Mouse (Mus musculus) hindbrain, embryonic 11.5 days (tissue): ENCODE measurements around the gene Jhy. TPM values are rescaled to one million over a fixed set of nuclear protein-coding genes. Genes with fewer than 3 reads are reported as not detected.

Experiments
- ATAC-seq: fragments of 200-750 bp; cut with Nextera tagmentation; 2 replicates; pipeline ENCODE4 v1.8.0; 2017; ENCODE audit warnings: mild to moderate bottlenecking, moderate TSS enrichment, moderate library complexity; ENCODE audit not compliant: low FRiP score
- DNase-seq: peaks from one replicate; pipeline ENCODE4 v3.0.0-alpha.2; 2015; ENCODE audit warnings: low spot score
- H3K27ac ChIP-seq: fragments of 300-500 bp; sonication (generic); 2 replicates; pipeline ENCODE4 v1.5.1; 2014; ENCODE audit warnings: mild to moderate bottlenecking, low read depth, low read length
- H3K27me3 ChIP-seq: fragments of 300-500 bp; sonication (generic); 2 replicates; pipeline ENCODE4 v1.6.1; 2014; ENCODE audit warnings: mild to moderate bottlenecking, low read length, moderate library complexity, mixed read lengths; ENCODE audit not compliant: control insufficient read depth, insufficient read depth
- H3K36me3 ChIP-seq: fragments of 300-500 bp; sonication (generic); 2 replicates; pipeline ENCODE4 v1.6.1; 2014; ENCODE audit warnings: mild to moderate bottlenecking, low read length, moderate library complexity, mixed read lengths; ENCODE audit not compliant: control insufficient read depth, insufficient read depth
- H3K4me1 ChIP-seq: fragments of 300-500 bp; sonication (generic); replicated peaks from 2 replicates; pipeline ENCODE4 v1.6.1; 2014; ENCODE audit warnings: low read length, mixed read lengths; ENCODE audit not compliant: control insufficient read depth, insufficient read depth
- H3K4me2 ChIP-seq: fragments of 300-500 bp; sonication (generic); replicated peaks from 2 replicates; pipeline ENCODE4 v1.6.1; 2014; ENCODE audit warnings: mild to moderate bottlenecking, low read depth, low read length
- H3K4me3 ChIP-seq: fragments of 300-500 bp; sonication (generic); 2 replicates; pipeline ENCODE4 v1.5.1; 2014; ENCODE audit warnings: low read depth, low read length
- H3K9ac ChIP-seq: fragments of 300-500 bp; sonication (generic); 2 replicates; pipeline ENCODE4 v1.6.1; 2014; ENCODE audit warnings: low read depth, low read length
- H3K9me3 ChIP-seq: fragments of 300-500 bp; sonication (generic); 2 replicates; pipeline ENCODE4 v1.6.1; 2016; ENCODE audit warnings: low read length; ENCODE audit not compliant: control insufficient read depth
- WGBS: fragments of 180-500 bp; shearing (Covaris S2); extraction: QIAGEN DNeasy Blood & Tissue Kit; methylation state at CpG from one replicate; pipeline ENCODE4 v1.1.7; 2014; 5-methylcytosine and 5-hydroxymethylcytosine counted together
- polyA plus RNA-seq: library from polyadenylated mRNA; unstranded; fragments of >200 nt; fragmentation: Nextera tagmentation; extraction: Ambion mirVana; gene quantifications from 2 replicates; pipeline ENCODE4 v1.2.1, GENCODE M21; 2014

Jhy gene
- polyA plus RNA-seq, 1 experiment from 2014 or later: 1.8 TPM

DNA sequence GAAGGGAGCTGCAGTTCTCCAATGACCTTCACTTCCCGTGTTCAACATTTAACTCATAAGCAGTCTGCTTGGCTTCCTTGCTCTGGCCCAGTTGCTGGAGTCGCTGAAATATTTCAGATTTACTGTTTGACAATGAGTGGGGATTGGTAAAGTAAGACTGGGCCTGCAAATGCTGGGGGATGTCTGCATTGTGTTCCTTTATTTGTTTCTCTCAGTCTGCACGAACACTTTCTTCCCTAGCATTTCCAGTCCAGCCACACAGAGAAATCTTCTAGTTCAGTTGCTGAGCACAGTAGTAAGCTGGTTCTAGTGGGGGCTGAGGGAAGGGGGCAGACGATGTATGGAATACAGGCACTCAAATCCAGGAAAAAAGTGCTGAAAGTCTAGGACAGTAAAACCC lies 89.0 kb downstream of the Jhy start:
- Histone ChIP-seq H3K27me3 (peaks cover 93% of the 10 kb centered on the region), H3K4me1 (peaks cover 5% of the 10 kb centered on the region; the same call in 1 of the 2 replicates), H3K4me3 (no peak overlapping the region), H3K9ac (no peak overlapping the region), H3K9me3 (no peaks in the 10 kb centered on the region), H3K36me3 (no peaks in the 10 kb centered on the region), H3K27ac (no peak overlapping the region), H3K4me2 (no peak overlapping the region)
- DNase-seq (no peak), ATAC-seq (no peak)
- WGBS: 5% methylated on average over 4 of the region's 4 CpGs

DNA sequence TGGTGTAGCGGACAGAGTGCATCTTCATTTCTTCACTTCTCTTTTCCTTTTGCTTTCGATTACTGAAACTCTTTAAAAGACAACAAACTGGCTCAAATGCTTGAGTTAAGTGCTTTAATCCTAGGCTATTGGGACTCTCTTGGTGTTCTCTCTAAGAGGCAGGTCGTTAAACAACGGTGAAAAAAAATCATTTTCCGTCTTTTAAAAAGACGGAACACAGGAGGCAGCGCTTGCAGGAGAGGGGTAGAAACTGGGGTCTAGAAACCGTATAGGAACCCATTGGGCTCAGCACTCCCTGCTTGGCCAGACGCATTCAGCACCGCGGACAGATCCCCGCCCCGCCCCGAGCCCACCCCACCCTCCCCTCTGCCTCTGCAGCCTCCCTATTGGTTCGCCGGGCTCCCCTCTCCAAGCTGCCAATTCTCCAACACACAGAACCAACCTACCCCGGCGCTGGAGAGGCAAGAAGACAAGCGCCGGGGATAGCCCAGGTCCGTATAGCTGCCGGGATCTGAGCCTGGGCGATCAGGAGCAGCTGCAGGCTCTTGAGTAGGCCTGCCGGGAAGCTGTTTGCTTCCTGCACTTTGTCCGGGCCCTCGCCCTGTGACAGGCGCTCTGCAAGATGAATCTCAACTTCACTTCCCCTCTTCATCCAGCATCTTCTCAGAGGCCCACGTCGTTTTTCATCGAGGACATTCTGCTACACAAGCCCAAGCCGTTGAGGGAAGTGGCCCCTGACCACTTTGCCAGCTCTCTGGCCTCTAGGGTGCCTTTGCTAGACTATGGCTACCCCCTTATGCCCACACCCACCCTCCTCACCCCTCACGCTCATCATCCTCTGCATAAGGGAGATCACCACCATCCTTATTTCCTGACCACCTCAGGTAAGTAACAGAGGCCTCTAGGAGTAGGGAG lies 90.1 kb downstream of the Jhy start, which contains the start of gene Bsx:
TSS of gene Bsx (plus strand) at position 572 of the 915 bp plus-strand sequence.
- H3K36me3 ChIP-seq: no peaks in the 10 kb centered on the region
- H3K9ac ChIP-seq: no peak within 1 kb of the TSS
- H3K4me1 ChIP-seq: peaks cover 5% of the 10 kb centered on the region; the same call in 1 of the 2 replicates
- no peak within 1 kb of the TSS; the same call in 1 of the 2 replicates for H3K4me2 ChIP-seq
- DNase-seq: peak; percentile 83
- WGBS: 3% methylated on average over 32 of the region's 32 CpGs
- no peak within 1 kb of the TSS for H3K27ac ChIP-seq
- peak; percentile 69 for ATAC-seq
- H3K4me3 ChIP-seq: no peak within 1 kb of the TSS
- peaks cover 90% of the 10 kb centered on the region for H3K27me3 ChIP-seq
- H3K9me3 ChIP-seq: no peaks in the 10 kb centered on the region

DNA sequence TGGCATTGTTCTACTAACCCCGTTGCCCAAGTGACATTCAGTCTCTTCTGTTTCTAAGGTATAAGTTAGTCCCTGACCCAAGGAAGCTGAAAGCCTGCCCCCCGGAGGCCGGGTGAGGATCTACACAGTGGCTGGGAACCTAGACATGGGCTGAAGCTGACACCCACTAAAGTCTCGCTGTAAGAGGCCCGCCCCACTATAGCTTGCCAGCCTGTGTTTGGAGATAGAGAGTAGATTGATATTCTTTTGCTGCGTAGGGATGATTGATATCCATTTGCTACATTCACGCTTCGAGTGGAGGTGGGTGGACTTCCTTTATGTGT lies 91.8 kb downstream of the Jhy start:
- no peak overlapping the region for H3K27ac ChIP-seq
- no peak overlapping the region for H3K9ac ChIP-seq
- H3K27me3 ChIP-seq: peaks cover 76% of the 10 kb centered on the region
- peaks cover 2% of the 10 kb centered on the region; the same call in 1 of the 2 replicates for H3K4me1 ChIP-seq
- WGBS: 3% methylated on average over 8 of the region's 8 CpGs
- H3K36me3 ChIP-seq: no peaks in the 10 kb centered on the region
- DNase-seq (no peak), ATAC-seq (no peak)
- no peak overlapping the region for H3K4me3 ChIP-seq
- peak overlapping the region; percentile 35; the same call in 1 of the 2 replicates for H3K4me2 ChIP-seq
- no peaks in the 10 kb centered on the region for H3K9me3 ChIP-seq

DNA sequence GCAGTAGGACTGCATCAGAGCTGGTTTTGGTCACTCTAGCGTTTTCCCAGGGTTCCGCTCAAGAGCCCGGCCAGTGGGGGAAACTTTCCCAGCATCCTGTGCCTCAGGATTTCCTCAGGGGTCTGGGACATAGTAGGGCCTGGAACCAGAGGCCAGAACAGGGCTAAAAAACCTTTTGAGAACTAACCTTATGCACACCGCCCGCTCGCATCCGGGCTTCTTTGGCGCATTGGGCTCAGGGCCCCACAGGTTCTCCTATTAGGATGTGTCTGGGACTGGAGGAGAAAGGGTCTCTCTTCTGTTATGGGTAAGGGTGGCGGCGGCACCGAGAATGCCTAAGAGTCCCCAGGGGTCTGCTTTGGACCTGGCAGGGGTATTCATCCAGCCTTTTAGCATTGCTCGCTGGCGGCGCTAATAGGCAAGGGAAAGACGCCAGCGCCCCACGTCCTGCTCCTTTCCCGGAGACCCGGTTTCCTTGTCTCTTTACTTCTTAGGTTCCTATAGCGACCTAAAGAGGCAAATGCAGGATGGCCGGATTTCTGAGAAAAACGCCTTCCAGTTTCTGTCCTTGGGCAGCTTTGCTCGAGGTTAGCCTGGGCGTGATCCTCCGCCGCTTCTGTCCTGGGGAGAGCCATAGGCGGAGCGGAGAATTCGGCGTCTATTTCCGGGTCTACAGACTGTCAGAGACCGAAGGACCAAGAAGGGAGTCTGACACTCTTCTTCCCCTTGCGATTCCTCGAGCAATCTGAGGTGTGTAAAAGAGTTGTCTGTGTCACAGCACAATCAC lies 92.4 kb downstream of the Jhy start:
- Histone ChIP-seq H3K4me1 (peaks cover 2% of the 10 kb centered on the region; the same call in 1 of the 2 replicates), H3K9me3 (no peaks in the 10 kb centered on the region), H3K4me2 (peak overlapping the region; percentile 35), H3K9ac (no peak overlapping the region), H3K27me3 (peaks cover 73% of the 10 kb centered on the region), H3K4me3 (0 out of 2 replicates have a peak overlapping the region, but pooled peaks have one; percentile 16), H3K27ac (no peak overlapping the region), H3K36me3 (no peaks in the 10 kb centered on the region)
- ATAC-seq: no peak
- WGBS: 2% methylated on average over 34 of the region's 34 CpGs
- peak; percentile 66 for DNase-seq

DNA sequence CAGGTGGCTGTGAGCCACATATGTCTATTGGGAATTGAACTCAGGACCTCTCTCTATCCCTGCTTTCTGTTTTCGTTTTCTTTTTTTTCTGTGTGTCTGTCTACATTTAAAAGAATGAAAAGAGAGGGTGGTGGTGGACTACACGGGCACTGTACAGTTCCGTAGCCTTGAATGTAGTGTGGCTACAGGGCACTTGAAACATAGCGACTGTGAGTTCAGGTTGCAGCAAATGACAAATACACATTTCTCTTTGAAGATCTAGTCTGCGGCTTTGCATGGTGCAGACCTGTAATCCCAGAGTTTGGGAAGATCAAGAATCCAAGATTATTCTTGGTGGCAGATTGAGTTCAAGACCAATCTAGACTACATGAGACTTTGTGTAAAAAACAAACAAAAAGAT lies 93.6 kb downstream of the Jhy start:
- ATAC-seq: no peak
- no peaks in the 10 kb centered on the region for H3K36me3 ChIP-seq
- no peak overlapping the region for H3K9ac ChIP-seq
- peaks cover 60% of the 10 kb centered on the region for H3K27me3 ChIP-seq
- 79% methylated on average over 5 of the region's 5 CpGs for WGBS
- no peak overlapping the region for H3K27ac ChIP-seq
- no peak overlapping the region for H3K4me2 ChIP-seq
- H3K4me1 ChIP-seq: peaks cover 2% of the 10 kb centered on the region; the same call in 1 of the 2 replicates
- no peak overlapping the region for H3K4me3 ChIP-seq
- no peaks in the 10 kb centered on the region for H3K9me3 ChIP-seq
- DNase-seq: no peak

DNA sequence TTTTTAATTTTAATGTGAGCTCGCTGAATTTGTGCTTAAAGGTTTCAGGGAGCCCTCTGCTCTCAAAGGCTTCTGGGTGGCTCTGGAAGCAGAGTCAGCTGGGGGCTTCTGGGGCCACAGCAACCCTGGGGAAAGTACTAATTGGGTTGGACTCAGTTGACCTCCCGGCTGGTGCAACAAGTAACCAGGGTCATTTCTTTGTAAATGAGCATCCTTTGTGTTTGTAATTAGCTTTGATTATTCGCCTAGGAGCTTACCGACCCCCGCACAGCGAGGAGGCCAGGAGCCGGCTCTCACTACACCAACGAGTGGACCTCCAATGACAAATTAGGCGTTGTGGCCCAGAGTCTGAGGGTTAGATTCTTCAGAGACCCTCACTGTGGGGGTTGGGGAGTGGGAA lies 104.7 kb downstream of the Jhy start:
- H3K27me3 ChIP-seq: peaks cover 17% of the 10 kb centered on the region
- ATAC-seq: peak; percentile 76
- no peaks in the 10 kb centered on the region; the same call in 1 of the 2 replicates for H3K4me1 ChIP-seq
- H3K4me2 ChIP-seq: peak overlapping the region; percentile 51
- H3K4me3 ChIP-seq: no peak overlapping the region
- no peak overlapping the region for H3K27ac ChIP-seq
- H3K9ac ChIP-seq: no peak overlapping the region
- under 1% methylated on average over 9 of the region's 9 CpGs for WGBS
- H3K9me3 ChIP-seq: no peaks in the 10 kb centered on the region
- H3K36me3 ChIP-seq: no peaks in the 10 kb centered on the region
- DNase-seq: peak; percentile 46

DNA sequence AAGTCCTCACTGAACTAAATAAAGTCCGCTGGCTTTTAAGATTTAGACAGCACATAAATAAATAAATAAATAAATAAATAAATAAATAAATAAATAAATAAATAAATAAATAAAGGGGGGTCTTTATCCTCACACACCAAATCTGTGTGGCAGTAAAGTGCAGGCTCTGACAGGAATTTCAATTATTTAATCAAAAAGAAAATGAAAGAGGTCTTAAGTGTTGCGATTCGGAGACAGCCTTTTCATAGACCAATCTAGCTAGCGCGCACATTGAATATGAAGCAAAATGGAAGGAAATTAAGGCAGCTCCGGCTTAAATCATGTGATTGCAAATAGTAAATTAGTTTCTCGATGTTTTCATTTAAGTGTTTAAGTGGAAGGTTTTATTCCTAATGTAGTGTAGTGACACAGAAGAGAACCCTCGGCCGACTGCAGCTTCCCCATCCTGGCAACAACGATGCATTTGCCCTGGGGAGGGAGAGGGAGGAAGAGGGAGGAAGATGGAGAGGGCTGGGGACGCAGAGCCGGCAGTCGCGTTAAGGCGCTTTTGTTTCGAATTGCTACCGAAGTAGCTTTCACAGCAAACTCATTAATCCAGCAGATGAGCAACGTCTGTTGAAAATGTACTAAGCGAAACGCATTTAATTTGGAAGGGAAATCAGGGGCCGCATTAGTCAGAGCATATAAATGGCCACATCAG lies 105.3 kb downstream of the Jhy start:
- WGBS: 9% methylated on average over 21 of the region's 21 CpGs
- ATAC-seq: peak; percentile 70
- Histone ChIP-seq H3K4me2 (peak overlapping the region; percentile 51), H3K9ac (peak overlapping the region; percentile 34; the same call in 1 of the 2 replicates), H3K4me1 (no peaks in the 10 kb centered on the region; the same call in 1 of the 2 replicates), H3K9me3 (no peaks in the 10 kb centered on the region), H3K36me3 (no peaks in the 10 kb centered on the region), H3K27ac (no peak overlapping the region), H3K4me3 (peak overlapping the region; percentile 28), H3K27me3 (peaks cover 17% of the 10 kb centered on the region)
- DNase-seq: peak; percentile 67

DNA sequence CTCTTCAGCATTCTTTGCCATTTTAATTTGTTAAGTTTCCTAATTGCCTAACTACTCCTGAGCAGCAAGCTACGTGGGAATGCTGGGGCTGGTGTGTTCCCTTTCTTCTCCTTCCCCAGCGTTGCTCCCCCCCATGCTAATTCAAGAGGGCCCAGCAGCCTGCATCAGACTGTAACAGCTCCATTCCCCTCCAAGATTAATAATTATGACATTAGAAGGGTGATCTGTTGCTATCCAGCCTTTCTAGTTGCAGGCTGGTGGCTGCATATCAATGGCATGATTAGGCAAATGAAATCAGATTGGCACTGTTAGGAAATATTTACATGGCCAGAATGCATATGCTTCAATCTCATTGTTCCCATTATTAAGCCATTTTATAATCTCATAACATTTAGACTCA lies 112.4 kb downstream of the Jhy start:
- DNase-seq: no peak
- H3K36me3 ChIP-seq: no peaks in the 10 kb centered on the region
- H3K9ac ChIP-seq: no peak overlapping the region
- no peak overlapping the region for H3K27ac ChIP-seq
- no peak for ATAC-seq
- WGBS: 37% methylated on average over 2 of the region's 2 CpGs
- H3K9me3 ChIP-seq: no peaks in the 10 kb centered on the region
- no peak overlapping the region for H3K4me2 ChIP-seq
- peaks cover 4% of the 10 kb centered on the region; the same call in 1 of the 2 replicates for H3K27me3 ChIP-seq
- H3K4me3 ChIP-seq: no peak overlapping the region
- no peaks in the 10 kb centered on the region for H3K4me1 ChIP-seq
